Mouse (Mus musculus): ENCODE data around the gene Usp30. TPM values are rescaled to one million over a fixed set of nuclear protein-coding genes. Genes with fewer than 3 reads are reported as not detected.

Gene Usp30
- polyA plus RNA-seq, 1 experiment from 2014 or later, result 6.5 TPM

DNA sequence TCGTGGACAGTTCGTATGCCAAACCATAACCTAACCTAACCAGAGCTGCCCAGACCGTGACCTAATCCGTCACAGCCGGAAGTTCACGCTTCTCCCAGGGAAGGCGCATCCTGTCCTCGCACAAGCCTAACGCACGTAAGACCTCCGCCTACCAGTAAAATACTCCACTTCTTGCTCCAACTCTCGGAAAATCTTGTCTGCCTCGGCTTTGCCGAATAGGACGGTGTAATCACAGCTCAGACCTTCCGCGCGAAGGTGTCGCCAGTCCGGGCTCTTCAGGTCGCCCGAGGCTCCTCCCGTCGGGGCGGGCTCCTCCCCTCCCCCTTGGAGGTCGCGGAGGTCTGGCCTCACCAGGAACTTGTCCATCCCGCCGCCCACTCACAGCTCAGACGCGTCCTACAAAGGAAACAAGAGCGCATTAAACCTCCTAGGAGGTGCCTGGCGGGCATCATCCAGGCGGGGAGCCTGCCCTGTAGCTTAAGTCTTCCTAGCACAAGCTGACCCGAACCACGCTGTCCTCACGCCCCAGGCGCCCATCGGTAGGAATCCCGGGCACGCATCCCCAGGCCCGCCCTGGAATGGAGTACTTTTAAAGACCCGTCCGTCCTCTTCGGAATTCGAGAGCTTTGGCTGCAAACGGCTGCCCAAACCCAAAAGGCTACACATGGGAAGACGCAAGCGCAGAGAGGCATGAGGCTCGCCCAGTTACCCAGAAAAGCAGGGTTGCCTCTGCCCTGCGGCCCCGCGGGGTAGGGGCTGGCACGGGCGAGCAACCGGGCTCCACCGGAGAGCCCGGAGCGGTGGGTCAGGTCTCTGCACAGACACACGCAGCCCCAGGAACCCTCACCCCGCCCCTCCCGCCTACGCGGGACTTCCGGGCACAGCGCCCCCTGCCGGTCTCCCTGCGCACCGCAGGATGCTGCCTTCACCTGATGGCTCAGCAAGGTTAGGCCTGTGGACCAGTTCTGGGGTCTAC lies 62.4 kb downstream of the Usp30 start, which contains the start of gene Alkbh2:
Gene Alkbh2 (minus strand): TSS at position 845 of the 976 bp plus-strand sequence.
- peak; percentile 21 for ATAC-seq (replicated peaks; ENCODE audit: low FRiP score)
- H3K4me2 ChIP-seq, result peak within 1 kb of the TSS; percentile 81
- peak within 1 kb of the TSS; percentile 69 for H3K27ac ChIP-seq (ENCODE audit: low read depth, low read length)
- peaks cover 19% of the 10 kb centered on the region for H3K4me1 ChIP-seq (replicated peaks; ENCODE audit: control insufficient read depth, insufficient read depth, low read length)
- WGBS, result under 1% methylated on average over 69 of the region's 69 CpGs
- peaks cover 8% of the 10 kb centered on the region for H3K36me3 ChIP-seq (ENCODE audit: control insufficient read depth, insufficient read depth, low read length)
- no peaks in the 10 kb centered on the region for H3K9me3 ChIP-seq (ENCODE audit: control insufficient read depth, low read length)
- H3K27me3 ChIP-seq (replicated peaks; ENCODE audit: control insufficient read depth, insufficient read depth, low read length), result no peaks in the 10 kb centered on the region
- DNase-seq (ENCODE audit: low spot score), result peak; percentile 91
- H3K9ac ChIP-seq (ENCODE audit: low read depth, low read length), result peak within 1 kb of the TSS; percentile 67
- H3K4me3 ChIP-seq (ENCODE audit: low read depth, low read length), result peak within 1 kb of the TSS; percentile 60

- WGBS, result 72% methylated on average over 15 of the region's 15 CpGs
- ATAC-seq (replicated peaks; ENCODE audit: low FRiP score) (no peak), DNase-seq (ENCODE audit: low spot score) (no peak)
- 0 out of 2 replicates have a peak, but pooled peaks cover 4% of the 10 kb centered on the region for H3K36me3 ChIP-seq (ENCODE audit: control insufficient read depth, insufficient read depth, low read length)
- peaks cover 37% of the 10 kb centered on the region for H3K4me1 ChIP-seq (replicated peaks; ENCODE audit: control insufficient read depth, insufficient read depth, low read length)
- H3K27ac ChIP-seq (ENCODE audit: low read depth, low read length), result no peak overlapping the region
- H3K9me3 ChIP-seq (ENCODE audit: control insufficient read depth, low read length), result no peaks in the 10 kb centered on the region
- H3K4me3 ChIP-seq (ENCODE audit: low read depth, low read length), result peak overlapping the region; percentile 79
- no peaks in the 10 kb centered on the region for H3K27me3 ChIP-seq (replicated peaks; ENCODE audit: control insufficient read depth, insufficient read depth, low read length)
- peak overlapping the region; percentile 94 for H3K4me2 ChIP-seq
- no peak overlapping the region for H3K9ac ChIP-seq (ENCODE audit: low read depth, low read length)
These were observed 64.4 kb downstream of the Usp30 start for GRCm38 (mm10) chr5:114129550-114130210.

DNA sequence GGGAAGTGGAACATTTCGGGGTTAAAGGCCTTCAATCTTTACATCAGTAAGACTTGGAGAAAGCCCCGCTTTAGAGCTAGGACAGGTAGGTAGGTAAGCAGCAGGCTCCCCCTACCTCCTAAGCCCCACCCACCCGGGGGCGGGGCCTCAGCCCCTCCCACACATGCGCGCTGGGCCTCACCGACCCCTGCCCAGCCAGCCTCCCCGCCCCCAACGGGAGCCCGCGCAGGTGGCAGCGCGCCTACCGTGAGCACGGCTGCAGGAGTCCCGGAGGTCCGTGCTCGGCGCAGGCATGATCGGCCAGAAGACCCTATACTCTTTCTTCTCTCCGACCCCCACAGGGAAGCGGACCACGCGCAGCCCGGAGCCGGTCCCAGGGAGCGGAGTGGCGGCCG lies 64.9 kb downstream of the Usp30 start, which contains the start of gene Ung:
Gene Ung (plus strand): TSS at position 176 of the 395 bp plus-strand sequence.
- peak within 1 kb of the TSS; percentile 77 for H3K27ac ChIP-seq (ENCODE audit: low read depth, low read length)
- DNase-seq (ENCODE audit: low spot score) (no peak), ATAC-seq (replicated peaks; ENCODE audit: low FRiP score) (peak; percentile 24; the same call in 1 of the 2 replicates)
- H3K9me3 ChIP-seq (ENCODE audit: control insufficient read depth, low read length), result no peaks in the 10 kb centered on the region
- 0 out of 2 replicates have a peak, but pooled peaks cover 4% of the 10 kb centered on the region for H3K36me3 ChIP-seq (ENCODE audit: control insufficient read depth, insufficient read depth, low read length)
- peak within 1 kb of the TSS; percentile 94 for H3K4me2 ChIP-seq
- peak within 1 kb of the TSS; percentile 72 for H3K9ac ChIP-seq (ENCODE audit: low read depth, low read length)
- WGBS, result 2% methylated on average over 27 of the region's 29 CpGs
- H3K4me3 ChIP-seq (ENCODE audit: low read depth, low read length), result peak within 1 kb of the TSS; percentile 79
- H3K27me3 ChIP-seq (replicated peaks; ENCODE audit: control insufficient read depth, insufficient read depth, low read length), result no peaks in the 10 kb centered on the region
- H3K4me1 ChIP-seq (replicated peaks; ENCODE audit: control insufficient read depth, insufficient read depth, low read length), result peaks cover 41% of the 10 kb centered on the region

- no peaks in the 10 kb centered on the region for H3K9me3 ChIP-seq (ENCODE audit: control insufficient read depth, low read length)
- peak overlapping the region; percentile 94 for H3K4me2 ChIP-seq
- under 1% methylated on average over 87 of the region's 87 CpGs for WGBS
- peaks cover 45% of the 10 kb centered on the region for H3K4me1 ChIP-seq (replicated peaks; ENCODE audit: control insufficient read depth, insufficient read depth, low read length)
- H3K27me3 ChIP-seq (replicated peaks; ENCODE audit: control insufficient read depth, insufficient read depth, low read length), result no peaks in the 10 kb centered on the region
- peak; percentile 94 for ATAC-seq (replicated peaks; ENCODE audit: low FRiP score)
- peak overlapping the region; percentile 72 for H3K9ac ChIP-seq (ENCODE audit: low read depth, low read length)
- H3K4me3 ChIP-seq (ENCODE audit: low read depth, low read length), result peak overlapping the region; percentile 79
- H3K27ac ChIP-seq (ENCODE audit: low read depth, low read length), result peak overlapping the region; percentile 77
- H3K36me3 ChIP-seq (ENCODE audit: control insufficient read depth, insufficient read depth, low read length), result 0 out of 2 replicates have a peak, but pooled peaks cover 6% of the 10 kb centered on the region
- peak; percentile 96 for DNase-seq (ENCODE audit: low spot score)
These were observed 65.6 kb downstream of the Usp30 start for GRCm38 (mm10) chr5:114130698-114131520.

GRCm38 (mm10) chr5:114131521-114131840 lies 66.2 kb downstream of the Usp30 start:
- Histone ChIP-seq H3K36me3 (ENCODE audit: control insufficient read depth, insufficient read depth, low read length) (peaks cover 6% of the 10 kb centered on the region; the same call in 1 of the 2 replicates), H3K4me2 (peak overlapping the region; percentile 94), H3K4me3 (ENCODE audit: low read depth, low read length) (peak overlapping the region; percentile 79), H3K4me1 (replicated peaks; ENCODE audit: control insufficient read depth, insufficient read depth, low read length) (peaks cover 42% of the 10 kb centered on the region), H3K27ac (ENCODE audit: low read depth, low read length) (peak overlapping the region; percentile 77), H3K27me3 (replicated peaks; ENCODE audit: control insufficient read depth, insufficient read depth, low read length) (no peaks in the 10 kb centered on the region), H3K9me3 (ENCODE audit: control insufficient read depth, low read length) (no peaks in the 10 kb centered on the region), H3K9ac (ENCODE audit: low read depth, low read length) (peak overlapping the region; percentile 72)
- no peak for ATAC-seq (replicated peaks; ENCODE audit: low FRiP score)
- WGBS, result under 1% methylated on average over 15 of the region's 15 CpGs
- DNase-seq (ENCODE audit: low spot score), result peak; percentile 50

- DNase-seq (ENCODE audit: low spot score) (no peak), ATAC-seq (replicated peaks; ENCODE audit: low FRiP score) (no peak)
- no peak overlapping the region for H3K4me3 ChIP-seq (ENCODE audit: low read depth, low read length)
- H3K9me3 ChIP-seq (ENCODE audit: control insufficient read depth, low read length), result no peaks in the 10 kb centered on the region
- peaks cover 38% of the 10 kb centered on the region for H3K4me1 ChIP-seq (replicated peaks; ENCODE audit: control insufficient read depth, insufficient read depth, low read length)
- no peak overlapping the region for H3K9ac ChIP-seq (ENCODE audit: low read depth, low read length)
- H3K27me3 ChIP-seq (replicated peaks; ENCODE audit: control insufficient read depth, insufficient read depth, low read length), result no peaks in the 10 kb centered on the region
- H3K27ac ChIP-seq (ENCODE audit: low read depth, low read length), result no peak overlapping the region
- 82% methylated on average over 6 of the region's 6 CpGs for whole genome bisulfite sequencing
- peak overlapping the region; percentile 23 for H3K4me2 ChIP-seq
- peaks cover 17% of the 10 kb centered on the region for H3K36me3 ChIP-seq (ENCODE audit: control insufficient read depth, insufficient read depth, low read length)
These were observed 67.6 kb downstream of the Usp30 start for GRCm38 (mm10) chr5:114132841-114133240.

DNA sequence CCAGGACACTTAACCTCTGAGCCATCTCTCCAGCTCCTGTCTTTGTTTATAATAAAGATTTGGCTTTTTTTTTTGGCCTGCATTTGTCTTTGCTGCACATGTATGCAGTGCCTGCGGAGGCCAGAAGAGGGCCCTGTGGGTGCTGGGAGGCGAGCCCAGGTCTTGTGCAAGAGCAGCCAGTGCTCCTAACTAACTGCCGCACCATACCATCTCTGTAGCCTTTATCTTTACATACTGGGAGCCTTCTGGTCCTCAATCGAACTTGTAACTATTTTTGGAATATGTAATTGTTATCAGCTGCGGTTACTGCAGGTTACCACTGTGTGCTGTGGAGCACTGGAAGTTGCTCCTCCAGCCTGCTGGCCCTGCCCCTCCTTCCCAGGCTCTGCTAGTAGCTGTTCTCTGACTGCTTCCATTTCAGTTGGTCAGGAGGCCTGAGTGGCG lies 68.9 kb downstream of the Usp30 start:
- WGBS, result 37% methylated on average over 6 of the region's 6 CpGs
- peaks cover 38% of the 10 kb centered on the region for H3K4me1 ChIP-seq (replicated peaks; ENCODE audit: control insufficient read depth, insufficient read depth, low read length)
- H3K9me3 ChIP-seq (ENCODE audit: control insufficient read depth, low read length), result no peaks in the 10 kb centered on the region
- H3K27ac ChIP-seq (ENCODE audit: low read depth, low read length), result peak overlapping the region; percentile 48; the same call in 1 of the 2 replicates
- peaks cover 20% of the 10 kb centered on the region for H3K36me3 ChIP-seq (ENCODE audit: control insufficient read depth, insufficient read depth, low read length)
- no peak overlapping the region for H3K9ac ChIP-seq (ENCODE audit: low read depth, low read length)
- H3K27me3 ChIP-seq (replicated peaks; ENCODE audit: control insufficient read depth, insufficient read depth, low read length), result no peaks in the 10 kb centered on the region
- ATAC-seq (replicated peaks; ENCODE audit: low FRiP score) (peak; percentile 65), DNase-seq (ENCODE audit: low spot score) (peak; percentile 72)
- peak overlapping the region; percentile 39 for H3K4me2 ChIP-seq
- no peak overlapping the region for H3K4me3 ChIP-seq (ENCODE audit: low read depth, low read length)

DNA sequence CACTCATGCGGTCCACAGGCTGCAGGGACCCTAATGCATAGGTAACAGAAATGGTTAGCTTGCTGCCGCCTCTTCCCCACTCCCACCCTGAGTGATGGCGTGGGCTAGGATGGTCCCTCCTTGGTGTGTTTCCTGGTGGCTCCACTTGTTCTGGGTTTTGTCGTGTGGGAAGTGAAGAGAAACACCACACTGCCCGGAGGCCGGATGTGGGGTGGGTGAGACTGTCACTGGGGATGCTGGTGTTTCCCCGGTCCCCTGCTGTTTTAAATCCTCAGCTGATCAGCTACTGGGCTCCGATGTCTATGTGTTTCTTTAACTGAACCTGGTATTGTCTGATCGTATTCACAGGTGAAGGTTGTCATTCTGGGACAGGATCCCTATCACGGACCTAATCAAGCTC lies 70.3 kb downstream of the Usp30 start:
- WGBS, result 87% methylated on average over 10 of the region's 10 CpGs
- peaks cover 38% of the 10 kb centered on the region for H3K4me1 ChIP-seq (replicated peaks; ENCODE audit: control insufficient read depth, insufficient read depth, low read length)
- H3K9me3 ChIP-seq (ENCODE audit: control insufficient read depth, low read length), result no peaks in the 10 kb centered on the region
- H3K4me2 ChIP-seq, result no peak overlapping the region
- no peak for ATAC-seq (replicated peaks; ENCODE audit: low FRiP score)
- H3K36me3 ChIP-seq (ENCODE audit: control insufficient read depth, insufficient read depth, low read length), result peaks cover 20% of the 10 kb centered on the region
- H3K27me3 ChIP-seq (replicated peaks; ENCODE audit: control insufficient read depth, insufficient read depth, low read length), result no peaks in the 10 kb centered on the region
- H3K27ac ChIP-seq (ENCODE audit: low read depth, low read length), result no peak overlapping the region
- no peak overlapping the region for H3K9ac ChIP-seq (ENCODE audit: low read depth, low read length)
- DNase-seq (ENCODE audit: low spot score), result no peak
- no peak overlapping the region for H3K4me3 ChIP-seq (ENCODE audit: low read depth, low read length)
